Mouse (Mus musculus) MEL-GATA-1-ER (cell line): Measurements from ENCODE around the gene Gab2.

ENCODE experiments used
- DNase-seq: peaks from one replicate; pipeline ENCODE4 v3.0.0-alpha.2; 2012; ENCODE audit warnings: low read depth; ENCODE audit errors: extremely low read depth

Gab2 gene

GRCm38 (mm10) chr7:97081242-97081958 lies at the start of gene Gab2:
TSS of gene Gab2 (plus strand) at chr7:97081586.
- no peak for DNase-seq

DNA sequence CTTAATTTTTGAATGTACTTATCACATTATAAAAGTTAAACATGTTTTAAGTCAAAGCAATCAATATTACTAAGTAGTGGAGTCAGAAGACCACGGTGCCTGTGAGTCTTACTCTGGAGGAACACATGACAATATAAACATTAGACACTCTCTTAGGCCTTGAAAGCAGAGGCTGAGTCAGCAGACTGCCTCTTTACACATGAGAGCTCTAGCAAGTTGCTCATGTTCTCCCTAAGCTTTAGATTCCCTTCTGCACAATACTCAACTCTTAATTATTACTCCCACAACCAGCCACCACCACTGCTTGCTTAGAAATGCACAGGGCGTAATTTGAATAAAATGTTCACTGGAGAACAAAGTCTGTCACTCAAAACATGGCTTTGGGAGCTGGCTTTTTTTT lies 49.0 kb upstream of the Gab2 start:
- no peak for DNase-seq

DNA sequence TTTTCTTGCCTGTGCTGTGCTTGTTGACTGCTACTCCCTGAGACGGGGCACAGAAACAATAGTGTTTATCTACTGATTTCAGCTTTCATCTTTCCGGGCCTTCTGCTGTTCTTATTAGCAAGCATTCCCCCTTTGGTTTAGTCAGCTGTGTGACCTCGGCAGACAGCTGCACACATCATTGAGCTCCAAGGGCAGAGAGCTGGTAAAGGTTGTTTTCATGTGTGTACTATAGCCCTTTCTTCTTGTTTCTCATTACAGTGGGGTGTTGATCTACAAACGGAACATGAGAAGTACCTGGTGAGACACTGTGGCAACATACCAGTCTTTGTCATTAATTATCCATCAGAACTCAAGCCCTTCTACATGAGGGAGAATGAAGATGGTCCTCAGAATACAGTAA lies 41.7 kb upstream of the Gab2 start:
- DNase-seq, result no peak

GRCm38 (mm10) chr7:97041868-97042449 lies 39.4 kb upstream of the Gab2 start:
- DNase-seq, result no peak

DNA sequence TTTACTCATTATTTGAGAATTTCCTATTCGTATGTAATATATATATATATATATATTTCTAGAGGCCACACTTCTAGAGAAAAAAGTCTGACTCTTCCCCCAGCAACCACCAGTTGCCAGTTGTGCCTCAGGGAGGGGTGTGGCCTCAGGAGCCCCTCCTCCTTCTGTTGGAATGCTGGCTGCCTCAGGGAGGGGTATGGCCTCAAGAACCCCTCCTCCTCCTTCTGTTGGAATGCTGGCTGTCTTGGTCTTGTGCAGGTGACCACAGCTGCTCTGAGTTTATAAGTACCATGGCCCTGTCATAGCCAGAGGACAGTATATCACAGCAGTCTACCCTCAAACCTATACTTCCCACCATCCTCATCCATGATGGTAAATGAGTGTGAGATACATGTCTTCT lies 38.4 kb upstream of the Gab2 start:
- DNase-seq, result no peak

DNA sequence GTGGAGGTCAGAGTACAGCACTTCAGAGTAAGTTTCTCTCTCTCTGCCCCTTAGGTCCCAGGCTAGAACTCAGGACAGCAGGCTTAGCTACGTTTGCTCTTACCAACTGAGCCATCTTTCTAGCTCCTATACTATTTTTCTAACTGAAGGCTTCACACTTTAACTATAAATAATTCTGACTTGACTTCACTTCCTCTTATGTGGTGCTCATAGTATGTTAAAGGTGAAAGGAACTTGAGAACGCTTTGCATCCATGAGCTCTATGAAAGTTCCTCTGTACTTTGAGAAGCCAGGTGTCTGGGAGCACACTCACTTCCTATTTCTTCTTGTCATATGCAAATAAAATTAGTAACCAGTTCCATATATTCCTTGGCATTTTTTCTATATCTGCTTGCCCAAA lies 20.4 kb upstream of the Gab2 start:
- DNase-seq, result no peak

DNA sequence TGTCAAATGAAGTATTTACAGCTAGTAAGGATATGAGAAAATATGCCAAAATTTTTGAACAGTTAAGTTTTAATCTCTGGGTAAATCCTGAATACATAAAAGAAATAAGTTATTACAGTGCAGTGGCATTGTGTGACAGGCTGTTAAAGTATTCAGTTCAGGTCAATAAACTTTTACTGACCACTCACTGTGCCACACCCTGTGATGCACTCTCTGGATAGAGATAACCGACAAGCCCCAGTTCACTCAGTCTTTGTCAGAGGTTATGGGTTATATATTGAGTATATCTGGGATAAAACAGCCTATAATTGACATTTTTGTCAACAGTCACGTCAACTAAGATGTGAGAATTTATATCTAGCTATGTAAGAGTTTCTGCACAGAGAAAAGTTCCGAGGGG lies 9.9 kb upstream of the Gab2 start:
- no peak for DNase-seq

DNA sequence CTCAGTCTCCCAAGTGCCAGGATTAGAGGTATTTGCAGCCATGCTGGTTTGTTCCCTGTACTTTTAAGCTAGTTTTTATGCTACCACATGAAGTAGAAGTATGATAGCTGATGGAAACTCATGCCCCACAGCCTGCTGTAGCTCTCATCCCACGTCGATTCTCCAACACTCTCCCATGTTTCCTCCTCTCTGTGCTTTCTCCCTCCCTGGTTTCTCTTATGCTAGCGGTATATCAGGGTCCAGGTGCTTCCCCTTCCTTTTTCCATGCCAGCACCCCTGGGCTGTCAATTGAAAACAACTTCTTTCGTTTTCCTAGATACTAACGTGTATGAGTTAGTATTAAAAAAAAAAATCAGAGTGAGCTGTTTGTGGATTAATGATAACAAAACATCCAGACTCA lies 9.3 kb upstream of the Gab2 start:
- no peak for DNase-seq

- no peak for DNase-seq
These were observed 6.4 kb upstream of the Gab2 start for GRCm38 (mm10) chr7:97074974-97075373.

DNA sequence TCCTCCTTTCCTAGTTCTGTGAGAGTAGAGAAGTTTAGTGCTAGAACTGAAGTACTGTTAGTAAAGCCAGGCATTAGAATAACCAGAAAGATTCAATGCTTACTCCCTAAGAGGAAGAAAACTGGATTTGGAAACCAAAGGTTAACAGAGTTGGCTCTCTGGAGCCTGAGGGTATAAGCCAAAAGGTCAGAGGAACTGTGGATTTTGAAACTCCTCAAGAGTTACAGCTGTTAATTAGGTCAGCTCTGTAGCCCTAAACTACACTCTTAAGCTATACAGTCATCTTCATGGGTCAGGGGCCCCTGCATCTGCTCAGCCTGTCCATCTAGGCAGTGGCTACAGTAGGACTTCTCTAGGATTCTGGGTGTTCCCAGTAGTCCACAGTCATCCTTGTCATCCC lies 4.4 kb upstream of the Gab2 start:
- DNase-seq, result no peak

- DNase-seq, result no peak
These were observed 2.7 kb upstream of the Gab2 start for GRCm38 (mm10) chr7:97078685-97079084.

DNA sequence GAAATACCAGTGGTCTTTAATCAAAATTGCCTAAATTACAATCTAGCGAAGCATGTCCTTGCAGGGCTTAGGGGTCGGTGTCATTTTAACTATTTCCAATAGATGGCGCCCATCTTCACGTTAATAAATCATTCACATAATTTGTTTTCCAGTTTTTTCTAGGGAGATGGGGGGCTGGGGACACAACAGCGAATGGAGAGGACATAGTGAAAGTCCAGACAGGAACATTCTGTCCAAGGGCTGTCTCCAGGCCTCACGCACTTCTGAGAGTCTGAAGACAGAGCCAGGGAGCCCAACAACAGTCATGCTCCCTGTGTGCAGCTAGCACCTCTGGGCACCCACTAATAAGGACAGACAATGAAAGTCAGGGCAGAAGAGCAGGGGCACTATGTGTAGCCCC lies 2.2 kb upstream of the Gab2 start:
- DNase-seq, result no peak

DNA sequence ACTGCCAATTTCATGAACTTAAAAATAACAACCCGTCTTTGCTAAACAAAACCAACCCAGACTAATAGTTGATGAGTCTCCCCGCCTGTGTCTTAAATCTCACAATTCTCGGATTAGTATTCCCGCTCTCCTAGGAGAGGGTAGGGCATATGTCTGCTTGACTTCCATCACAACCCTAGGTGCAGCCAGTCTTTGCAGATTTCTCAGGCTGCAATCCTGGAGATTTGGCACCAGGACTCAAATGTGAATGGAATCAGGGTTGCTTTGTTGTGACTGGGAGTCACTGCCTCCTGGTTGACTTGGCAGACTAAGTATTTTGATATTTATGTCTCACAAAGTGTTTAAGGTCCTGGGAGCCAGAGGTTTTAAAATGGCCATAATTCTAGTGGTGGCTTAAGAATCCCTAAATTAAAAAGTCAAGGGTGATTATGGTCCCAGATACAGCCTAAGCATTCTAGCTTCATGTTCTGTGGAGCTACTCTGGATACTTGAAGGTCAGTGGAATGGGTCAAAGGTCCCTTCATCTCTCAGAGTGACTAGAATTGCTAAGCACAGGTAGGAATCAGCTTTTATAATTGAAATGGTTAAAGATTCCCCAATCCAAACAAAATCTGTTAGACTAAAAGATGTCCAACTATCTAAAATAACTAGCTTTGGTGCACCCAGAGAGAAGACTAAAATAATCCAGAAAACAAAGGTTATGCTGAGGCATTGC lies 1.6 kb upstream of the Gab2 start:
- no peak for DNase-seq

DNA sequence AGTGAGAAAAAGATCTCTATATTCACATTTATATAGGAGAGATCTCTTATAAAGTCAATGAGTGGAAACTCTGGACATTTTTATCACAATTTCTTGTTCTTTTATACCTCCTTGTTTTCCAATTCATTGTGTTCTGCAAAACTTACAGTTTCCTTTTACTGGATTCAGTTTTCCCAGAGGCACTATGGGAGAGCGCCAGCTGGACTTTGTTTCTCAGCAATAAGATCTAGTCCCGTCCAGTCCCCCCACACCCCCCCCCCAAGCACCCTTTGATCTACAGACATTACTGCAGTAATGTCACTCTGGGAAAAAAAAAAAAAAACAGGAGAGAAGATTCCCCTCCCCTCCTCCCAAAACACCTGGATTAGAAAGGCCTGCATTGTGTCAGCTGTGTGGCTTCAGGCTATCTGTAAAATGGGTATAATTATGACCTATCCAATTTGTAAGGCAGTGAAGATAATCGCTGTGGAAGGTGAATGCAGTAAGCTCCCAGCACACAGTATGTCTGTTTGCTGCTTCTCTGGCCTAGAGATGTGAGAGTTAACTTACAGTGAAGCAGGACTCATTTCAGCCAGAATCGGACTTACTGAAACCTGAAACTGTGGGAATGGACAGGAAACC lies 655 bp upstream of the Gab2 start:
- DNase-seq, result no peak

DNA sequence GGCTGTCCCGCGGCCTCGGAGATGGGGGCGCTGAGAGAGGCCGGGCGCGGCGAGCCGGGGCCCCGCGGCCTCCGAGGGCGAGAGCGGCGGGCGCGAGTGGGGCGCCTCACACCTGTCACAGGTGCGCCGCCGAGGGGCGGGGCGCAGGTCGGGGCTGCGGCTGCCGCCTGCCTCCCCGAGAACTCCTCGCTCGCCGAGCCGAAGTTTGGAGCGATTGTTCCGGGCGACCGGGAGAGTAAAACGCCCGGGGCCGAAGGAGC lies 503 bp downstream of the Gab2 start:
- no peak for DNase-seq

DNA sequence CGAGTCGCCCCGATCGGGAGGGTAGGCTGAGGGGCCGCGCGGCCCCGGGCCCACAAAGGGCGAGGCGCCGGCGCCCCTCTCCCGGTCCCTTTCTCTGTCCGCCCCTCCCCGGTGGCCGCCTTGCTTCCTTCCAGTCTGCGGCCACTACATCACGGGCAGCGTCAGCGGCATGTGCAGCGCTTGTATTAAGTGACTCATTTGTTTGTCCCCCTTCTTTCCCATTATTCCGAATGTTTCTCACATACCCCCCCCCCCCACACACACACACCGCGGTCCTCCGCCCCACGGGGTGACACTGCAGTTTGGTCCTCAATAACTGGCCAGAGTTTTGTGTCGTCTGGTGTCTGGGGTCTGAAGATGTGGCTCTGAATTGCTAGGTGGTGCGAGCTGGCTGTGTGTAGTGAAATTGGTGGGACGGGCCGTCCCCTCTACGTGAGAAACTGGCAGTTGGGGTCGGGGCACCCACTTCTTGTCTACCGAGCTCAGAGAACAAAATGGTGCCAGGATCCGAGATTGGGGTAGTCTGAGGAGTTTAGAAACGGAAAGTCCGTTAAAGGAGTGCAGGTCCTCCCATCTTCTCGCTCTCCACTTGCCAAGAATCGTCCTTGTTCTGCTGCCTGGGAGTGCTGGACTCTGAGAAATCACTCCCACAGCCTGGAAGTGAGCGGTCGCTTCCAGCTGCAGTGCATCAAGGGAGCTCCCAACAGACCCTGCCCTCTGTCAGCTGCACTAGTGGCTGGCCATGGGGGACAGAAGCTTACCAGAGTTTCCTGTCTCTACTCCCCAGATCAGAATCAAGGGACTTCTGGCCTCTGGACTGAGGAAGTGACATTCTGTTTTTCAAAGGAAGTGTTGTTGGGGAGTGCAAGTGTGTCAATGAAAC lies 1.1 kb downstream of the Gab2 start:
- no peak for DNase-seq

DNA sequence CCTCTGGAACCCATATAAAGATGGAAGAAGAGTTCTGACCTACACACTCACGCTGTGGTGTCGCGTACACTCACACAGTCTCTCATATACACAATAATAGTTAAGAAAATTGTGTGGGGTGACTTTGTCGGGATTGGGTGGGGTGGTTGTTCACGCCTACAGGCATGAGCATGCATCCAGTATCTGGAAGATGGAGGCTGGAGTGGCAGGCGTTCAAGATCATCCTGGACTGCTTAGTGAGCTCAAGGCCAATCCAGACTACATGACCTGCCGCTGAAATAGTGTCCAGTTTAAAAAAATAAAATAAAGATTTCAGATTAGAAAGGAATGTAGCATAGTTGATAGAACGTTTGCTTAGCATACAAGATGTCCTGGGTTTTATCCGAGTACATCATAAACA lies 2.2 kb downstream of the Gab2 start:
- no peak for DNase-seq

DNA sequence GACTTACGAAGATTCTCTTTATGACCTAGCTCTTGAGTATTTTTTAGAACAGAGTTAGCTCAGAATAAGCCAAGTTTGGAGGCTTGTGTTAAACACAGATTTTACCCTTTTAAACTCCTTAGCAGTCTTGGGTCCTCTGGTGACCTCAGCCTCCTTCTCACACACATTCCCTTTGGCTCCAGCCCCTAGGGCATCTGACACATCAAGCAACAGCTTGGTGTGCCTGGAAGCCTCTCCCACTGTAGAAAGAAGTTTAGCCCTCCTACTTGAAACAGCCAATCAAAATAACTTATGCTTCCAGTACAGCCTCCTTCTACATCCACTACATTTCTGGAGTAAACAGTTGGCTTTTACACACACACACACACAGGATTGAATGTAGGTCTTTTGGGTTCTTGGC lies 2.8 kb downstream of the Gab2 start:
- DNase-seq, result no peak

DNA sequence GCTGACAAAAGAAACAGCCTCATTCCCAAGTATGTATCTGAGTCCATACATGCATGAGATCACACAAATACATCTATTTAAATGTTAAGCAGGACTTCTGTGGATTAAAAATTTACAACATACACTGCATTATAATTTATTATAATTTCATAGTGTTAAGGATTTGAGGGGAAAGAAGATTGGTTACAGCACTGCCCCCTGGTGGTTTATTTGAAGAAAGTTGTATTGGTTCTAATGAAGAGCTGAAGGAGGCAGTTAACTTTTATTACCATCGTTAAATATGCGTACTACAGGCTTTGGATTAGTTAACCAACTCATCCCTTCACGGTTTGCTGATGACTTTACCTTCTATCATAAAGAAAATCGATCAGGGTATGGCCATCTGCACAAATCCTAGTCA lies 3.9 kb downstream of the Gab2 start:
- DNase-seq, result no peak

DNA sequence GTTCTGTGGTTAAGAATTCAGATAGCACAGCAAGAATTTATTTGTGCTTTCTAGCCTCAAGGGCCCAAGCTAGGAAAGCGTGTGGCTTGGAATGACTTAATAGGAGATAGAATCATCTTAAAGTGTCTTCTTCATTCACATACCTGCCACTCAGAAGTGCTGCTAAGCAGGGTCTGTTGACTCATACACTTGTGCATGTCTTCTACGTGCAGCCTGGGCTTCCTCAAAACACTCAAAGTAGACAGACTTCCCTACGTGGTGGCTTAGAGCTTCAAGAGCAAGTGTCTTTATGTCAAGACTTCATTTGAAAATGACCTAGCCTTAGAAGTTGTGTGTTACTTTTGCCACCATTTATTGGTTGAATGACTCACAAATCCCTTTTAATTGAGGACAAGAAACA lies 12.9 kb downstream of the Gab2 start:
- no peak for DNase-seq

DNA sequence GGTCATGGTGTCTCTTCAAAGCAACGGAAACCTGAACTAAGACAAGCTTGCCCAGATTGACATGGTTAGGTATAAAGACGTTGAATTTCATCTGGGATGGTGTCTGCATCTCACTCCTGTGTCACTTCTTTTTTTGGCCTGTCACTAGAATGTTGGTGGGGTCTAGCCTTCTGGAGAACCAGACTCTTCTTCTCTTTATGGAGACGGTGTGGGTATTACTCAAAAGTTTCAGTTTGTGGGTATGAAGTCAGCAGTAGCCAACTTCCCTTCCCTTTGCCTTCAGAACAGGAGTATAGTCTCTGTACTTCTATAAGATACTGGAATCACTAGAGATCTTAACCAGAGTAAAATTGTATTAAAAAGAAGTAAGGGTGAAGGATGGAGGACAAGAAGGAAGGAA lies 26.7 kb downstream of the Gab2 start:
- DNase-seq, result no peak

GRCm38 (mm10) chr7:97128949-97129348 lies 47.6 kb downstream of the Gab2 start:
- DNase-seq, result no peak
